Mouse (Mus musculus) lung, postnatal 4 days (tissue): Measurements from ENCODE around the gene Poll.

ENCODE experiments used
- DNase-seq, 2 experiments: peaks; one replicate each; pipeline ENCODE4 v3.0.0; 2021

Gene Poll

GRCm38 (mm10) chr19:45535214-45535735 is 25.1 kb downstream of the Poll start:
- DNase-seq = no peak

- DNase-seq = no peak
Observed at GRCm38 (mm10) chr19:45533617-45534016, 26.7 kb downstream of the Poll start.

DNA sequence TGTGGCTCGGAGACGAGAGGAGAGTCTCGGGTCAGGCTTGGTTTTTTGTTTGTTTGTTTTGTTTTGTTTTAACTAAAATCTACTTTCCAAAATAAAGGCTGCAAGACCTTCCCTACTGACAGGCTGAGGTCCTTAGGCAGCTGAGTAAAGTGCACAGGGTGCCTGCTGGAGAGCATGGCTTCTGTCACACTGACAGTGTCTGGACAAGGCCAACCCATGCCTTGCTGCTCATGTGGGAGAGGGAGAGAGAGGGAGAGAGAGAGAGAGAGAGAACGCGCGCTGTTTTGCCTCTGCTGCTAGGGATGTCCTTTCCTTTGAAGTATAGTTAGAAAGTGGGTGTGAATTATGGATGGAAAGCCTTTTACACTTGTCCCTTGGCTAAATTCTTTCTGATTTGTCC is 28.8 kb downstream of the Poll start:
- no peak for DNase-seq

DNA sequence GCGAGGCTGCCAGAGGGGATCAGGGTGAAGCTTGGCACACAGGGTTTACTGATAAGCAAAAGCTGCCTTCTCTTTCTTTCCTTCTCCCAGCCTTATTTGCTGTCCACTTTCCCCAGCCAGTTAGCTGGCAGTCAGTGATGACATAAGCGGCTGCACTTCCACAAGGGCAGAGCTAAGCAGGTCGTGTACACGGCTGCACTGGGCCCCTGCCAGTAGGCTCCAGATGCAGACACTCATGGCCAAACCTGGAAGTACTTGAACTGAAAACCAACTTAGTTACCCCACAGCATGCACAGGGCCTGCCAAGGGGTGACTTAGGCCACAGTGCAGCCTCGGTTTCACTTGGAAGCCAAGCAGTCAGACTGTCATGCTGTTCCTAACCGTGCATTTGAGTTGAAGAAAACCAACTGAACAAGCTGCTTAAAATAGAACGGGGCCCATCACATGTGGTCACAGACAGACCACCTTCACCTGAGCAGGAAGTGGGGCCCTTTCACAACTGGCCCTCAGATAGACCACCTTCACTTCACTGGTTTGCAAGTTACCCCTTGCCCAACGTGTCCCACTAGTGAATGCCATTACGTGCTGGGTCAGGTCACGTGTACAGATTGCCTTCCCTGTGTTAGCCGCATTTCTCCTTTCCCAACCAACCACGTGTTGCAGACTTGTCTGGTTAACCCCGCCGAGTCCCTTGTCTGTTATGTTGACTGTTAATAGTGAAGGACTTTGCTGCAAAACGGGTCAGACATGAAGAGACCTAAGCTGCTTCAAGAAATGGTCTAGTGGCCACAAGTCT is 29.9 kb downstream of the Poll start:
- DNase-seq = peak; percentile 61 to 85

DNA sequence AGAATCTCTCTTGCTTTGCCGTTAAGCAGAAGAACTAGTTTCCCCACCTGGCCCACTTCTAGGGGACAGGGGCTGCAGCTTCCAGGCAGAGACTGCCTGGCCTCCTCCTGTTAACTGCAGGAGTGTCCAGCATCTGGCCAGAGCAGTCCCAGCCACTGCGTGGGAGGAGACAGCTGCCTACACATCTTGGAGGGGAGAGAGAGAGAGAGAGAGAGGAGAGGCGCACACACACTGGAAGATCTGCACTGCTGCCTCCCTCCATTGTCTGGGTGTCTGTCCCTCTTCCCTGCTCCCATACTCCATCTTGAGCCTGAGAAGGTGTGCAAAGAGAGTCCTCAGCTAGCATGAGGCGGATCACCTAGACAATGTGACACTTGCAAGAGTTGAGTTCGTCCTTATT is 31.0 kb downstream of the Poll start:
- DNase-seq = no peak

- no peak for DNase-seq
Observed at GRCm38 (mm10) chr19:45527931-45528534, 32.3 kb downstream of the Poll start.

- no peak for DNase-seq
Observed at GRCm38 (mm10) chr19:45527382-45527781, 32.9 kb downstream of the Poll start.

DNA sequence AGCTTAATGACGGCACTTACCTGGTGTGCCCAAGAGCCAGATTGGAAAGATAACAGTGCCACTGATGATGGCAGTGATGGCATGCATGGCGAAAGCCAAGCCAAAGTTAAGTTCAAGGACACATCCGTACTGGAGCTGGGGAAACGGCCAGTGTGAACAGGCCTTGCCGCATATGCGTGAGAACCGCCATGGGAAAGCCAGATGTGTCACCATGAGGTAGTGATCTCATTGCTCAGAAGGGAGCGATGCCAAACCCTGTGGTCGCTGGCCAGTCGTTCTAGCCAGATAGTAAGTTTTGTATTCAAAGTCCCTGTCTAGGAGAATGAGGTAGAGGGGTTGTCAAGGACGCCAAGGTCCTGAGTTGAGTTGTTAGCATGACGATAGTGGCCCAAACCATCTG is 44.1 kb downstream of the Poll start:
- DNase-seq = no peak

- no peak for DNase-seq
Observed at GRCm38 (mm10) chr19:45515341-45515740, 45.0 kb downstream of the Poll start.

- no peak for DNase-seq
Observed at GRCm38 (mm10) chr19:45511406-45511805, 48.9 kb downstream of the Poll start.

DNA sequence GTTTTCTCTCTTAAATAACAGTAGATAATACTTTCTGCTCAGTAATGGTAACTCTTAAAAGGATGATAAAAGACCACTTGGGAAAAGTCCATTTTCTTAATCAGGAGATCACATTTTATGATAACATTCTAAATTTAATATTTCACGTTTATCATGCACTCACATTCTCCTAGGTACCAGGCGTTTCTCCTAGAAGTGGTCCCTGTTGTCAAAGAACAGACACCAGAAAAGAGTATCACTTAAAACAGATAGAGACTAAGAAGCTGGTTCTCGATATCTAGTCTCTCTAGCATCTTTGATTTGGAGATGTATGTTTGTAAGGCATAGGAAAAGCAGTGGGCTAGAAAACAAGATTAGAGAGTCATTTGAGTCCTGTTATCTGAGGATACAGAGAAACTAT is 49.7 kb downstream of the Poll start:
- no peak for DNase-seq

DNA sequence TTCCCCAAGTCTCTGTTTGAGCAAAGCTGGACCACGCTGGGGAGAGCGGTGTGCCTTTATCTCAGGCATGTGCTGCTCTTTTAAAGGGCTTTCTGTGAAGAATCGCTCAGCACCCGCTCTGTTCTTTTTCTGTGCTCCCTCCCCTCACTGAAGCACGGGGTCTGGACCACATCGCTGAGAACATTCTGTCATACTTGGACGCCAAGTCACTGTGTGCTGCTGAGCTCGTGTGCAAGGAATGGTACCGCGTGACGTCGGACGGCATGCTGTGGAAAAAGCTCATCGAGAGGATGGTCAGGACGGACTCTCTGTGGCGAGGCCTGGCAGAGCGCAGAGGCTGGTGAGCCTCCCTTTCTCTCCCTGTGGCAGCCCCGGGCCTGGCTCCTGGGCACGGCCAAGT is 52.8 kb downstream of the Poll start:
- no peak for DNase-seq

DNA sequence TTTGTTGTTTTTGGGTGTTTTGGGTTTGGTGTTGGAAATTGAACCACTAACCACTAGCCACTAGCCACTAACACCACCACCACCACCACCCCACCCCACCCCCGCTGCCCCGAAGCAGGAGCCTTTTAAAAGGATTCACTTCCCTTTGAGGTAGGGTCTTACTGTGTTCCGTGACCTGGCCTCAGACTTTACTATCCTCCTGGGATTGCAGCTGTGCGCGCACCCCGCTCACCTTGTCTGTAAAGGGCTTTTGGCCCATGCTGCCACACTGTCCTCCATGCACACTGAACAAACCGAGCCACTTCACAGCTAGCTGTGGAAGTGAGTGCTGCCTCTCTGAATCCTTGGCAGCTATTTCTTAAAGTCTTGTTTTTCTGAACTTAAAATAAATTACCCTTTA is 54.9 kb downstream of the Poll start:
- no peak for DNase-seq
